Mouse (Mus musculus) kidney, embryonic 15.5 days (tissue): Measurements from ENCODE around the gene Col9a2. TPM values are rescaled to one million over a fixed set of nuclear protein-coding genes. Genes with fewer than 3 reads are reported as not detected.
A peak's percentile ranks its signal among the peaks of the same experiment; 100 is the strongest.

Source experiments
- ATAC-seq: fragments of 200-750 bp; cut with Nextera tagmentation; replicated peaks from 2 replicates; pipeline ENCODE4 v1.8.0; 2017; ENCODE audit warnings: moderate TSS enrichment; ENCODE audit not compliant: low FRiP score
- H3K27ac ChIP-seq: fragments of 300-500 bp; sonication (generic); 2 replicates; pipeline ENCODE4 v1.5.1; 2015; ENCODE audit warnings: mild to moderate bottlenecking, inconsistent platforms
- H3K27me3 ChIP-seq: fragments of 300-500 bp; sonication (generic); 2 replicates; pipeline ENCODE4 v1.6.1; 2015; ENCODE audit warnings: inconsistent platforms
- H3K36me3 ChIP-seq: fragments of 300-500 bp; sonication (generic); 2 replicates; pipeline ENCODE4 v1.6.1; 2015; ENCODE audit warnings: inconsistent platforms
- H3K4me1 ChIP-seq: fragments of 300-500 bp; sonication (generic); 2 replicates; pipeline ENCODE4 v1.6.1; 2015; ENCODE audit warnings: inconsistent platforms
- H3K4me2 ChIP-seq: fragments of 300-500 bp; sonication (generic); 2 replicates; pipeline ENCODE4 v1.6.1; 2015; ENCODE audit warnings: moderate library complexity, mild to moderate bottlenecking, inconsistent platforms
- H3K4me3 ChIP-seq: fragments of 300-500 bp; sonication (generic); replicated peaks from 2 replicates; pipeline ENCODE4 v1.5.1; 2015; ENCODE audit warnings: mild to moderate bottlenecking, inconsistent platforms
- H3K9ac ChIP-seq: fragments of 300-500 bp; sonication (generic); 2 replicates; pipeline ENCODE4 v1.6.1; 2015; ENCODE audit warnings: mild to moderate bottlenecking, inconsistent platforms
- H3K9me3 ChIP-seq: fragments of 300-500 bp; sonication (generic); replicated peaks from 2 replicates; pipeline ENCODE4 v1.6.1; 2016; ENCODE audit warnings: inconsistent platforms
- WGBS: fragments of 180-500 bp; shearing (Covaris S2); methylation state at CpG from one replicate; pipeline ENCODE4 v1.1.7; 2015; ENCODE audit warnings: mixed read lengths; 5-methylcytosine and 5-hydroxymethylcytosine counted together
- polyA plus RNA-seq: library from polyadenylated mRNA; unstranded; fragments of >200 nt; fragmentation: Nextera tagmentation; extraction: Ambion mirVana; gene quantifications from 2 replicates; pipeline ENCODE4 v1.2.1, GENCODE M21; 2015

Gene Col9a2
- 3.9 and 6.0 TPM in 2 replicates for polyA plus RNA-seq

DNA sequence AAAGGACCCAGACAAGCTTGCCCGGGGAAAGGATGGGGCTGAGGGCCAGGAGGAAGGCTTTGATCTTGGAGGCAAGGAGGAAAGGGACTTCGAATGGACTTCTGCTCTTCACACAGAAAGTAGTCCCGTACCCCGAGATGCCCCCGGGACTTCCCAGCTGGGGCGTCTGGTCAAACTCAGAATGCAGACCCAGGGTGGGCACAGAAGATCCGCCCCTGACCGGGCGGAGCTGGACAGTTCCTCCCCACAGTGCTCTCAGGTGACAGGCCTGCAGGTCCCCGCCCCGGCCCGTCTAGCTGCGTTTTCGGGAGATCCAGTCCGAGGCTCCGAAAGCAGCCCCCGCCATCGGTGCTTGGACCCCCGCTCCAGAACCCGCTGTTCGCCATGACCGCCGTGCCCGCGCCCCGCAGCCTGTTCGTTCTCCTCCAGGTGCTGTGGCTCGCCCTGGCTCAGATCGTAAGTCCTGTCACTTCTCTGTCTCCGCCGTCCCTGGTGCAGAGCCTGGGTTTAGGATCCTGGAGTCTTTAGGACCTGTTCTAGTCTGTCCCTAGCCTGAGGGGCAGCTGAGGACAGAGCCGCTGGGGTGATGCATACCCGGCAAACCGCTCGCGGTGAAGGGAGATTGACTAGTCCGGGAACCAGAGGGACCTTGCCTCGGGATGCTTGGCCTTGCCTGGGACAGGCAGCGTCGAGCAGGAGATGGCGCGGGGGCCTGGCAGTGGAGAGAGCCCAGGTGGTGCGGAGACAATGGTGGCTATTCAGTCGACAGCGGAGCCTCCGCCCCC lies at the start of gene Col9a2:
Gene Col9a2 (plus strand): TSS at position 55 of the 785 bp plus-strand sequence.
- H3K9me3 ChIP-seq, result no peaks in the 10 kb centered on the region
- H3K27me3 ChIP-seq, result peaks cover 38% of the 10 kb centered on the region
- H3K4me3 ChIP-seq, result peak within 1 kb of the TSS; percentile 46
- WGBS, result 2% methylated on average over 46 of the region's 46 CpGs
- peak within 1 kb of the TSS; percentile 89 for H3K4me2 ChIP-seq
- peaks cover 23% of the 10 kb centered on the region for H3K4me1 ChIP-seq
- ATAC-seq, result no peak; the same call in 1 of the 2 replicates
- no peak within 1 kb of the TSS for H3K27ac ChIP-seq
- H3K36me3 ChIP-seq, result no peaks in the 10 kb centered on the region
- H3K9ac ChIP-seq, result peak within 1 kb of the TSS; percentile 47

GRCm38 (mm10) chr4:120992284-120992683 lies 46.9 kb upstream of the Col9a2 start:
- no peaks in the 10 kb centered on the region for H3K4me1 ChIP-seq
- no peak overlapping the region for H3K4me3 ChIP-seq
- no peaks in the 10 kb centered on the region for H3K27me3 ChIP-seq
- ATAC-seq, result no peak
- H3K4me2 ChIP-seq, result no peak overlapping the region
- 79% methylated on average over 2 of the region's 2 CpGs for WGBS
- H3K36me3 ChIP-seq, result no peaks in the 10 kb centered on the region
- no peak overlapping the region for H3K27ac ChIP-seq
- H3K9me3 ChIP-seq, result peaks cover 4% of the 10 kb centered on the region; the same call in 1 of the 2 replicates
- H3K9ac ChIP-seq, result no peak overlapping the region

GRCm38 (mm10) chr4:120993025-120993424 lies 46.2 kb upstream of the Col9a2 start:
- H3K36me3 ChIP-seq, result no peaks in the 10 kb centered on the region
- peaks cover 4% of the 10 kb centered on the region; the same call in 1 of the 2 replicates for H3K9me3 ChIP-seq
- H3K9ac ChIP-seq, result no peak overlapping the region
- no peak overlapping the region for H3K4me2 ChIP-seq
- WGBS, result 80% methylated on average over 1 of the region's 1 CpGs
- no peaks in the 10 kb centered on the region for H3K27me3 ChIP-seq
- no peak overlapping the region for H3K4me3 ChIP-seq
- no peak overlapping the region for H3K27ac ChIP-seq
- no peak for ATAC-seq
- H3K4me1 ChIP-seq, result no peaks in the 10 kb centered on the region

- no peaks in the 10 kb centered on the region for H3K36me3 ChIP-seq
- H3K4me2 ChIP-seq, result no peak overlapping the region
- no peak overlapping the region for H3K4me3 ChIP-seq
- no peak for ATAC-seq
- no peak overlapping the region for H3K9ac ChIP-seq
- no peaks in the 10 kb centered on the region for H3K9me3 ChIP-seq
- no peak overlapping the region for H3K27ac ChIP-seq
- WGBS, result 73% methylated on average over 1 of the region's 1 CpGs
- 0 out of 2 replicates have a peak, but pooled peaks cover 4% of the 10 kb centered on the region for H3K4me1 ChIP-seq
- no peaks in the 10 kb centered on the region for H3K27me3 ChIP-seq
These were observed 43.3 kb upstream of the Col9a2 start for GRCm38 (mm10) chr4:120995911-120996310.

GRCm38 (mm10) chr4:121001042-121001441 lies 38.1 kb upstream of the Col9a2 start:
- Histone ChIP-seq H3K27ac (no peak overlapping the region), H3K4me1 (peaks cover 38% of the 10 kb centered on the region), H3K4me3 (no peak overlapping the region), H3K36me3 (no peaks in the 10 kb centered on the region), H3K9me3 (no peaks in the 10 kb centered on the region), H3K27me3 (no peaks in the 10 kb centered on the region), H3K9ac (no peak overlapping the region), H3K4me2 (no peak overlapping the region)
- 72% methylated on average over 2 of the region's 2 CpGs for WGBS
- ATAC-seq, result no peak

DNA sequence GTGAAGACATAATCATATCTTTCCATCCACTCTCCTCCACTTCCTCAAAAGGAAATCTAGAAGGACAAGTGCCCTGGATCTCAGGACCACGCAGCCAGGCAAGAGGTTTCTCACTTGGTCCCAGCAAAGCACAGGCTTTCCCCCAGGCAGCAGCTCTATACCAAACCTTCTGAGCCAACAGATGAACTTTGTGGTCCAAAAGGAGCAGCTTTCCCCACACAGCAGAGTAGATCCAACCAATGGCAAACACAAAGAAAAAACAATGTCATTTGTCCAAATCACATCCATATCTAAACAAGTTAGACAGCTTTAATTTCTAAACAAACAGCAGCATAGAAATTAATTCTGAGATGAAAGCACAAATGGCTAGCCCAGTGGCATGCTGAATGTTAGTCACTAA lies 37.5 kb upstream of the Col9a2 start:
- no peaks in the 10 kb centered on the region for H3K9me3 ChIP-seq
- ATAC-seq, result no peak
- no peak overlapping the region for H3K4me2 ChIP-seq
- no peaks in the 10 kb centered on the region for H3K36me3 ChIP-seq
- no peak overlapping the region for H3K4me3 ChIP-seq
- 58% methylated on average over 1 of the region's 1 CpGs for WGBS
- H3K27me3 ChIP-seq, result no peaks in the 10 kb centered on the region
- H3K9ac ChIP-seq, result no peak overlapping the region
- peaks cover 38% of the 10 kb centered on the region for H3K4me1 ChIP-seq
- H3K27ac ChIP-seq, result peak overlapping the region; percentile 75; the same call in 1 of the 2 replicates

GRCm38 (mm10) chr4:121002400-121003171 lies 36.6 kb upstream of the Col9a2 start:
- H3K27me3 ChIP-seq, result no peaks in the 10 kb centered on the region
- H3K9me3 ChIP-seq, result no peaks in the 10 kb centered on the region
- no peak overlapping the region for H3K4me3 ChIP-seq
- no peaks in the 10 kb centered on the region for H3K36me3 ChIP-seq
- peak; percentile 68 for ATAC-seq
- peak overlapping the region; percentile 75 for H3K27ac ChIP-seq
- WGBS, result 22% methylated on average over 8 of the region's 8 CpGs
- H3K4me2 ChIP-seq, result no peak overlapping the region
- 0 out of 2 replicates have a peak overlapping the region, but pooled peaks have one; percentile 2 for H3K9ac ChIP-seq
- H3K4me1 ChIP-seq, result peaks cover 38% of the 10 kb centered on the region

DNA sequence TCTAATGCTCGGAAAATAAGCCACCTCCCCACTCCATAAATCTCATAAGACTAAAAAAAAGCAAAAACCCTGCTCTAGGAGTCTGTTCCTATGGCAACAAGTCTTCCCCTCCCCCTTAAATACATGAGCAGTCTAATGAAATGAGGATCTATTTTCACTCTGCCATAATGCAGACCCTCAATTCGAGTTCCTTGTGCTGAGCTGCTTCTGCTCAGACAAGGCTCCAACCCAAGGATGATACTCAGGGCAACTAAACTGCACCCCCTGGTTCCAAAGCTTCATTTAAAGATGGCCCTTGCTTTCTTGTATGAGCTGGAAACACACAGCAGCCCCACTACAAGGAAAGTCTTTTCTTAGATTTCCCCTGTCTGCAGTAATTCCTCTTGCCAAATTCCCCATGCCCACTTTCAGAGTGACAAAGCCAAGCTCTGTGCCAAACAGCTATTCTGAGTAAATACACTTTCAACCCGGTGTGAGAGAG lies 35.5 kb upstream of the Col9a2 start:
- Histone ChIP-seq H3K9ac (no peak overlapping the region), H3K4me3 (no peak overlapping the region), H3K36me3 (no peaks in the 10 kb centered on the region), H3K27ac (peak overlapping the region; percentile 66), H3K4me2 (0 out of 2 replicates have a peak overlapping the region, but pooled peaks have one; percentile 9), H3K9me3 (no peaks in the 10 kb centered on the region), H3K27me3 (no peaks in the 10 kb centered on the region), H3K4me1 (peaks cover 42% of the 10 kb centered on the region)
- WGBS, result 15% methylated on average over 3 of the region's 3 CpGs
- ATAC-seq, result peak; percentile 63

GRCm38 (mm10) chr4:121004679-121005078 lies 34.5 kb upstream of the Col9a2 start:
- 54% methylated on average over 4 of the region's 4 CpGs for WGBS
- Histone ChIP-seq H3K4me3 (no peak overlapping the region), H3K4me1 (peaks cover 45% of the 10 kb centered on the region), H3K4me2 (no peak overlapping the region), H3K27ac (peak overlapping the region; percentile 66), H3K27me3 (no peaks in the 10 kb centered on the region), H3K36me3 (no peaks in the 10 kb centered on the region), H3K9me3 (no peaks in the 10 kb centered on the region), H3K9ac (no peak overlapping the region)
- no peak for ATAC-seq

GRCm38 (mm10) chr4:121007006-121007405 lies 32.2 kb upstream of the Col9a2 start:
- H3K4me2 ChIP-seq, result no peak overlapping the region
- H3K4me3 ChIP-seq, result no peak overlapping the region
- H3K27me3 ChIP-seq, result no peaks in the 10 kb centered on the region
- H3K9ac ChIP-seq, result no peak overlapping the region
- ATAC-seq, result no peak
- H3K27ac ChIP-seq, result no peak overlapping the region
- H3K4me1 ChIP-seq, result peaks cover 42% of the 10 kb centered on the region
- H3K9me3 ChIP-seq, result no peaks in the 10 kb centered on the region
- H3K36me3 ChIP-seq, result no peaks in the 10 kb centered on the region

GRCm38 (mm10) chr4:121008071-121008745 lies 31.0 kb upstream of the Col9a2 start:
- Histone ChIP-seq H3K4me2 (no peak overlapping the region), H3K4me1 (peaks cover 32% of the 10 kb centered on the region), H3K36me3 (no peaks in the 10 kb centered on the region), H3K9me3 (no peaks in the 10 kb centered on the region), H3K27ac (no peak overlapping the region), H3K27me3 (no peaks in the 10 kb centered on the region), H3K4me3 (no peak overlapping the region), H3K9ac (no peak overlapping the region)
- WGBS, result 44% methylated on average over 3 of the region's 3 CpGs
- ATAC-seq, result no peak
